25 mouse cellular contexts compared by ENCODE assay signal in the genomic region with DNA sequence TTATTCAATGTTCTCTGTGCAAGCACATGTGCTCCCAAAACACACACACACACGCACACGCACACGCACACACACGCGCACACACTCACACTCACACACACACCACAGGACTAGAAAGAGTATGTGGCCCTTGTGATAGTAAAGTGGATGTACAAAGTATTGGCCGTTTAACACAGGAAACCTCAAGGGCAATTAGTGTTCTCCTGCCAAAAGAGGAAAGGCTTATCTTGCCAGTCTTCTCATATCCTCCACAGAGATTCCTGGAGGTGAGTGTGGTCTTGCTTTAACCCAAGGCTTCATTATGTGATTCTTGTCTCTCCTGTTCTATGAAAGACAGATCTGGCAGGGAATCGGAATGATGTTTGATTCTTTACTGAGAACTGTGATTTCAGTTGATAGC.
DNase-seq lines count a peak whose midpoint lies in the region; ATAC-seq and TF ChIP-seq lines count a peak whose summit lies in the region.
"Had no signal": no experiment of that assay in that cellular context is flagged by ENCODE, and none has a peak within 500 bp of the region (broad histone marks: within the 10 kb centered on the region; RNA-seq: fewer than 3 reads in every experiment).

No protein-coding gene starts in this region.

- H3K36me3 ChIP-seq in MEL (ENCODE audit: control insufficient read depth in 1 of 2, insufficient read depth in 2 of 2, low read length in 2 of 2) = no peaks in the 10 kb centered on the region
- no peaks in the 10 kb centered on the region for H3K36me3 ChIP-seq in heart, adult 2 months (ENCODE audit: control insufficient read depth, insufficient read depth, low read length)
- H3K36me3 ChIP-seq: embryonic facial prominence, embryonic 10.5 days; embryonic facial prominence, embryonic 12.5 days; forebrain, embryonic 15.5 days; G1E had no signal

- H3K27ac ChIP-seq in MEL (ENCODE audit: control insufficient read depth, low read depth, low read length) = no peak overlapping the region
- H3K27ac ChIP-seq in heart, adult 2 months = no peak overlapping the region
- H3K27ac ChIP-seq: embryonic facial prominence, embryonic 10.5 days; embryonic facial prominence, embryonic 12.5 days; forebrain, embryonic 13.5 days; forebrain, embryonic 15.5 days had no signal

- no peak for TF ChIP-seq POLR2A in MEL (IDR thresholded peaks at IDR 0.05; ENCODE audit: control insufficient read depth in 1 of 2, insufficient read depth in 1 of 2, low read depth in 1 of 2, low read length in 2 of 2, poor library complexity in 1 of 2)
- TF ChIP-seq POLR2A in heart, adult 2 months (IDR thresholded peaks at IDR 0.05; ENCODE audit: insufficient read depth, low read depth, low read length) = no peak

- peak; percentile 11 for DNase-seq in MEL (ENCODE audit: low read depth, low spot score)
- no peak for DNase-seq in thymus, postnatal 25 days
- DNase-seq in right cerebral cortex, adult 18-20 months = no peak
- DNase-seq in spleen, postnatal 4 days (ENCODE audit: low spot score in 2 of 2) = no peak
- no peak for DNase-seq in heart, adult 2 months
- DNase-seq: adrenal gland, adult 2 months; adrenal gland, postnatal 10 days; adrenal gland, postnatal 25 days; B cell, adult 2 months; cerebellum, adult 11 months; cerebellum, adult 18-20 months; cerebellum, adult 8-10 months; cerebellum, adult 9-11 months; cerebellum, postnatal 14 days; cerebellum, postnatal 36 days; forebrain, postnatal 0 days had no signal

- TF ChIP-seq CTCF in MEL (IDR thresholded peaks at IDR 0.05 in 2 of 3, conservative IDR thresholded peaks at IDR 0.05 in 1 of 3; ENCODE audit: control insufficient read depth in 1 of 3, insufficient read depth in 1 of 3, low read depth in 2 of 3, low read length in 3 of 3, poor library complexity in 1 of 3, severe bottlenecking in 1 of 3) = no peak
- TF ChIP-seq CTCF in heart, adult 2 months (IDR thresholded peaks at IDR 0.05) = no peak

- no peak for TF ChIP-seq RAD21 in MEL (IDR thresholded peaks at IDR 0.05; ENCODE audit: low read depth, low read length)

- peak; percentile 52 for ATAC-seq in granulocyte monocyte progenitor cell, adult 5-6 weeks (replicated peaks; ENCODE audit: poor library complexity, severe bottlenecking)
- 0 out of 2 replicates have a peak, but pooled peaks have one; percentile 38 for ATAC-seq in megakaryocyte, adult 5-6 weeks (ENCODE audit: poor library complexity, severe bottlenecking)
- ATAC-seq: CD4-positive, CD25-positive, alpha-beta regulatory T cell, adult 4 months; forebrain, embryonic 13.5 days; forebrain, embryonic 15.5 days; forebrain, postnatal 0 days had no signal

- no peak overlapping the region for H3K4me3 ChIP-seq in MEL (ENCODE audit: control insufficient read depth in 1 of 2, insufficient read depth in 1 of 2, low read depth in 2 of 2, low read length in 2 of 2)
- H3K4me3 ChIP-seq in heart, adult 2 months = no peak overlapping the region
- H3K4me3 ChIP-seq: embryonic facial prominence, embryonic 10.5 days; embryonic facial prominence, embryonic 12.5 days; forebrain, embryonic 13.5 days; forebrain, embryonic 15.5 days had no signal

- H3K79me2 ChIP-seq in MEL (ENCODE audit: control insufficient read depth, insufficient read depth, low read length, poor library complexity) = no peaks in the 10 kb centered on the region
- H3K79me2 ChIP-seq in heart, adult 2 months (replicated peaks; ENCODE audit: control insufficient read depth, insufficient read depth, low read length) = no peaks in the 10 kb centered on the region

- no peaks in the 10 kb centered on the region for H3K27me3 ChIP-seq in MEL (ENCODE audit: control insufficient read depth in 1 of 2, insufficient read depth in 2 of 2, low read length in 2 of 2)
- H3K27me3 ChIP-seq in heart, adult 2 months (ENCODE audit: control insufficient read depth, insufficient read depth, low read length) = no peaks in the 10 kb centered on the region
- H3K27me3 ChIP-seq: CH12.LX; embryonic facial prominence, embryonic 12.5 days; forebrain, embryonic 13.5 days; forebrain, embryonic 15.5 days had no signal

- no peaks in the 10 kb centered on the region for H3K4me1 ChIP-seq in MEL (ENCODE audit: control insufficient read depth in 1 of 2, insufficient read depth in 2 of 2, low read length in 2 of 2)
- no peaks in the 10 kb centered on the region for H3K4me1 ChIP-seq in heart, adult 2 months (ENCODE audit: control insufficient read depth, insufficient read depth, low read length)

- no peaks in the 10 kb centered on the region for H3K9me3 ChIP-seq in MEL (replicated peaks; ENCODE audit: insufficient read depth, low read length)
- H3K9me3 ChIP-seq: embryonic facial prominence, embryonic 10.5 days; embryonic facial prominence, embryonic 12.5 days; forebrain, embryonic 13.5 days; forebrain, embryonic 15.5 days; G1E had no signal

- TF ChIP-seq EP300 in MEL (IDR thresholded peaks at IDR 0.05; ENCODE audit: low read depth in 1 of 2, low read length in 2 of 2) = no peak
- no peak for TF ChIP-seq EP300 in heart, adult 2 months (IDR thresholded peaks at IDR 0.05; ENCODE audit: insufficient read depth, low read depth, low read length)

- H3K9ac ChIP-seq in MEL (ENCODE audit: control insufficient read depth, low read depth, low read length, poor library complexity, severe bottlenecking) = no peak overlapping the region
- no peak overlapping the region for H3K9ac ChIP-seq in heart, adult 2 months (ENCODE audit: low read depth, low read length)
- H3K9ac ChIP-seq: embryonic facial prominence, embryonic 12.5 days; forebrain, embryonic 13.5 days; forebrain, embryonic 15.5 days; forebrain, postnatal 0 days had no signal

- intact Hi-C loops in heart, adult 2 months (cut with DNase I) = no loop called here

- 77% methylated on average over 7 of the region's 7 CpGs for WGBS in heart, adult 2 months

TF ChIP-seq in MEL, 35 proteins besides CTCF, POLR2A, EP300 and RAD21:
- no peak for TF ChIP-seq MEF2A (IDR thresholded peaks at IDR 0.05; ENCODE audit: extremely low read depth, insufficient replicate concordance, low read depth, low read length, poor library complexity, severe bottlenecking)
- TF ChIP-seq TBP (IDR thresholded peaks at IDR 0.05; ENCODE audit: low read depth, low read length) = no peak
- no peak for TF ChIP-seq BHLHE40 (IDR thresholded peaks at IDR 0.05; ENCODE audit: borderline replicate concordance, low read depth, low read length)
